7 mouse cellular contexts compared by ENCODE assay signal in the genomic region with DNA sequence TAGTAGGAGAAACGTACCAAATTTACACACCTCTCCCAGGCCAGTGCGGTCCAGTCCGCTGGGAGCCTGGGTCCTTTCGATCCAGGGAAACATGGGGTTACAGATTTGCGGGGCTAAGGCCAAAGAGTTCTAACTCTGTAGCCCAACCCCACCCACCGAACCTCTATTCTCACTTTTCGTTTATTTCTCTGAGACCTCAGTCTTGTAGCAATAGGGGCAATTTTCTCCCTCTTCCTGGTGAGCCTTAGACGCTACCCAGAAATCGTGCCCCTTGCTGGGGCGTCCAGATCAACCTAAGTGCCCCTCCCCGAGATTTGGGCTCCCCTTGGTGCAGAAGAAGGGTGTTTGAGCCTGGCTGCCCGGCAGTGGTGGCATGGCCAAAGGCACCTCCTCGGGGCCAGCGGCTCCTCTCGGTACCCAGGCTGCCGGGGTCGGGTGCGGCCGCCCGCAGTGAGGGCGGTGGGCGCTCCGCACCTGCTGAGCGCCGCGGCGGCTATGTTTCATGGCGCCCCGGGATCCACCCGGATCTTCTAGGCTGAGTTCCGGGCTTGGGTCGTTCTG. TPM values are rescaled to one million over a fixed set of nuclear protein-coding genes. Genes with fewer than 3 reads are reported as not detected.
DNase-seq lines count a peak whose midpoint lies in the region; ATAC-seq lines count a peak whose summit lies in the region.

No protein-coding gene starts in this region.

- DNase-seq in liver, embryonic 11.5 days (ENCODE audit: low spot score), result no peak
- no peak for DNase-seq in liver
- DNase-seq in embryonic facial prominence, embryonic 14.5 days (ENCODE audit: low spot score), result no peak
- peak; percentile 50 for DNase-seq in hindbrain, embryonic 11.5 days (ENCODE audit: low spot score)
- DNase-seq in Muller cell, postnatal 12 days (ENCODE audit: inconsistent ontology term), result no peak
- no peak for DNase-seq in natural killer cell, adult 2 months (ENCODE audit: low spot score in 2 of 2)

- no peaks in the 10 kb centered on the region for H3K9me3 ChIP-seq in liver, embryonic 11.5 days (ENCODE audit: control insufficient read depth, low read length)
- H3K9me3 ChIP-seq in embryonic facial prominence, embryonic 14.5 days (ENCODE audit: control insufficient read depth, low read length), result no peaks in the 10 kb centered on the region
- H3K9me3 ChIP-seq in hindbrain, embryonic 11.5 days (ENCODE audit: control insufficient read depth, low read length), result no peaks in the 10 kb centered on the region
- no peaks in the 10 kb centered on the region for H3K9me3 ChIP-seq in midbrain, embryonic 12.5 days

- no peak for ATAC-seq in liver, embryonic 11.5 days (replicated peaks; ENCODE audit: low FRiP score)
- ATAC-seq in embryonic facial prominence, embryonic 14.5 days (ENCODE audit: low read depth), result no peak
- no peak for ATAC-seq in hindbrain, embryonic 11.5 days (ENCODE audit: low FRiP score)
- no peak for ATAC-seq in midbrain, embryonic 12.5 days (ENCODE audit: low FRiP score, low read depth)

- H3K4me1 ChIP-seq in liver, embryonic 11.5 days (replicated peaks; ENCODE audit: control insufficient read depth, insufficient read depth, low read length), result peaks cover 12% of the 10 kb centered on the region
- peaks cover 36% of the 10 kb centered on the region for H3K4me1 ChIP-seq in embryonic facial prominence, embryonic 14.5 days (ENCODE audit: control insufficient read depth, insufficient read depth, low read length)
- H3K4me1 ChIP-seq in hindbrain, embryonic 11.5 days (replicated peaks; ENCODE audit: control insufficient read depth, insufficient read depth, low read length), result peaks cover 18% of the 10 kb centered on the region; the same call in 1 of the 2 replicates
- peaks cover 67% of the 10 kb centered on the region for H3K4me1 ChIP-seq in midbrain, embryonic 12.5 days

- 2% methylated on average over 32 of the region's 32 CpGs for WGBS in liver, embryonic 11.5 days
- WGBS in embryonic facial prominence, embryonic 14.5 days, result 2% methylated on average over 20 of the region's 32 CpGs
- 2% methylated on average over 32 of the region's 32 CpGs for WGBS in hindbrain, embryonic 11.5 days
- 2% methylated on average over 31 of the region's 32 CpGs for WGBS in midbrain, embryonic 12.5 days

- H3K9ac ChIP-seq in liver, embryonic 11.5 days (ENCODE audit: low read depth, low read length), result no peak overlapping the region
- peak overlapping the region; percentile 5; the same call in 1 of the 2 replicates for H3K9ac ChIP-seq in embryonic facial prominence, embryonic 14.5 days (ENCODE audit: low read depth, low read length)
- H3K9ac ChIP-seq in hindbrain, embryonic 11.5 days (ENCODE audit: low read depth, low read length), result 0 out of 2 replicates have a peak overlapping the region, but pooled peaks have one; percentile 23
- H3K9ac ChIP-seq in midbrain, embryonic 12.5 days (replicated peaks), result peak overlapping the region; percentile 35; the same call in 1 of the 2 replicates

- peaks cover 100% of the 10 kb centered on the region for H3K27me3 ChIP-seq in liver, embryonic 11.5 days (replicated peaks; ENCODE audit: control insufficient read depth, insufficient read depth, low read length)
- H3K27me3 ChIP-seq in embryonic facial prominence, embryonic 14.5 days (replicated peaks; ENCODE audit: control insufficient read depth, insufficient read depth, low read length), result peaks cover 85% of the 10 kb centered on the region
- peaks cover 79% of the 10 kb centered on the region for H3K27me3 ChIP-seq in hindbrain, embryonic 11.5 days (ENCODE audit: control insufficient read depth, insufficient read depth, low read length)
- peaks cover 94% of the 10 kb centered on the region for H3K27me3 ChIP-seq in midbrain, embryonic 12.5 days

- no peak overlapping the region for H3K27ac ChIP-seq in liver, embryonic 11.5 days (ENCODE audit: low read depth, low read length)
- no peak overlapping the region for H3K27ac ChIP-seq in embryonic facial prominence, embryonic 14.5 days (replicated peaks; ENCODE audit: low read depth, low read length)
- H3K27ac ChIP-seq in hindbrain, embryonic 11.5 days (ENCODE audit: low read depth, low read length), result no peak overlapping the region
- no peak overlapping the region for H3K27ac ChIP-seq in midbrain, embryonic 12.5 days (replicated peaks)

- peak overlapping the region; percentile 55 for H3K4me3 ChIP-seq in liver, embryonic 11.5 days (ENCODE audit: low read depth, low read length)
- peak overlapping the region; percentile 65 for H3K4me3 ChIP-seq in embryonic facial prominence, embryonic 14.5 days (ENCODE audit: low read depth, low read length)
- H3K4me3 ChIP-seq in hindbrain, embryonic 11.5 days (ENCODE audit: low read depth, low read length), result peak overlapping the region; percentile 52
- peak overlapping the region; percentile 61 for H3K4me3 ChIP-seq in midbrain, embryonic 12.5 days

- peak overlapping the region; percentile 82 for H3K4me2 ChIP-seq in liver, embryonic 11.5 days
- peak overlapping the region; percentile 99 for H3K4me2 ChIP-seq in embryonic facial prominence, embryonic 14.5 days (ENCODE audit: low read depth, low read length)
- H3K4me2 ChIP-seq in hindbrain, embryonic 11.5 days (replicated peaks; ENCODE audit: low read depth, low read length), result peak overlapping the region; percentile 98
- H3K4me2 ChIP-seq in midbrain, embryonic 12.5 days (replicated peaks), result peak overlapping the region; percentile 97

- H3K36me3 ChIP-seq in liver, embryonic 11.5 days (ENCODE audit: control insufficient read depth, insufficient read depth, low read length), result no peaks in the 10 kb centered on the region
- H3K36me3 ChIP-seq in embryonic facial prominence, embryonic 14.5 days (ENCODE audit: control insufficient read depth, insufficient read depth, low read length), result no peaks in the 10 kb centered on the region
- H3K36me3 ChIP-seq in hindbrain, embryonic 11.5 days (ENCODE audit: control insufficient read depth, insufficient read depth, low read length), result no peaks in the 10 kb centered on the region
- no peaks in the 10 kb centered on the region for H3K36me3 ChIP-seq in midbrain, embryonic 12.5 days

RNA-seq across cellular contexts. Expression of a gene that starts 14.9 kb away (rescaled TPM):
- 6.5 and 7.1 TPM in 2 replicates for polyA plus RNA-seq in liver, embryonic 11.5 days (2014; fragmentation: Nextera tagmentation; extraction: Ambion mirVana)
- polyA plus RNA-seq in embryonic facial prominence, embryonic 14.5 days (2014; fragmentation: Nextera tagmentation; extraction: Ambion mirVana), result 9.6 and 10.1 TPM in 2 replicates
- 9.1 and 9.3 TPM in 2 replicates for polyA plus RNA-seq in hindbrain, embryonic 11.5 days (2014; fragmentation: Nextera tagmentation; extraction: Ambion mirVana)
- 12.1 and 15.1 TPM in 2 replicates for polyA plus RNA-seq in midbrain, embryonic 12.5 days (2016; fragmentation: Nextera tagmentation; extraction: Ambion mirVana)

RNA-seq across cellular contexts. Expression of a gene that starts 30.4 kb away (rescaled TPM):
- 5.1 TPM in 2 replicates for polyA plus RNA-seq in liver, embryonic 11.5 days (2014; fragmentation: Nextera tagmentation; extraction: Ambion mirVana)
- 11.0 and 13.5 TPM in 2 replicates for polyA plus RNA-seq in embryonic facial prominence, embryonic 14.5 days (2014; fragmentation: Nextera tagmentation; extraction: Ambion mirVana)
- 5.4 and 7.1 TPM in 2 replicates for polyA plus RNA-seq in hindbrain, embryonic 11.5 days (2014; fragmentation: Nextera tagmentation; extraction: Ambion mirVana)
- polyA plus RNA-seq in midbrain, embryonic 12.5 days (2016; fragmentation: Nextera tagmentation; extraction: Ambion mirVana), result 12.4 and 15.2 TPM in 2 replicates

RNA-seq across cellular contexts. Expression of a gene that starts 32.9 kb away (rescaled TPM):
- polyA plus RNA-seq in liver, embryonic 11.5 days (2014; fragmentation: Nextera tagmentation; extraction: Ambion mirVana), result 22.1 and 22.2 TPM in 2 replicates
- 23.9 and 28.3 TPM in 2 replicates for polyA plus RNA-seq in embryonic facial prominence, embryonic 14.5 days (2014; fragmentation: Nextera tagmentation; extraction: Ambion mirVana)
- 44.4 and 54.5 TPM in 2 replicates for polyA plus RNA-seq in hindbrain, embryonic 11.5 days (2014; fragmentation: Nextera tagmentation; extraction: Ambion mirVana)
- polyA plus RNA-seq in midbrain, embryonic 12.5 days (2016; fragmentation: Nextera tagmentation; extraction: Ambion mirVana), result 81.0 and 86.0 TPM in 2 replicates
